Mouse (Mus musculus): ENCODE measurements around the gene Ccdc120. TPM values are rescaled to one million over a fixed set of nuclear protein-coding genes. Genes with fewer than 3 reads are reported as not detected.
"Not testable (repeated sequence)": the region's sequence is repeated elsewhere in the genome, so short reads cannot be mapped to it uniquely, and the experiment has no call there.

Gene Ccdc120
- polyA plus RNA-seq, 1 experiment from 2014 or later: 8.2 TPM

DNA sequence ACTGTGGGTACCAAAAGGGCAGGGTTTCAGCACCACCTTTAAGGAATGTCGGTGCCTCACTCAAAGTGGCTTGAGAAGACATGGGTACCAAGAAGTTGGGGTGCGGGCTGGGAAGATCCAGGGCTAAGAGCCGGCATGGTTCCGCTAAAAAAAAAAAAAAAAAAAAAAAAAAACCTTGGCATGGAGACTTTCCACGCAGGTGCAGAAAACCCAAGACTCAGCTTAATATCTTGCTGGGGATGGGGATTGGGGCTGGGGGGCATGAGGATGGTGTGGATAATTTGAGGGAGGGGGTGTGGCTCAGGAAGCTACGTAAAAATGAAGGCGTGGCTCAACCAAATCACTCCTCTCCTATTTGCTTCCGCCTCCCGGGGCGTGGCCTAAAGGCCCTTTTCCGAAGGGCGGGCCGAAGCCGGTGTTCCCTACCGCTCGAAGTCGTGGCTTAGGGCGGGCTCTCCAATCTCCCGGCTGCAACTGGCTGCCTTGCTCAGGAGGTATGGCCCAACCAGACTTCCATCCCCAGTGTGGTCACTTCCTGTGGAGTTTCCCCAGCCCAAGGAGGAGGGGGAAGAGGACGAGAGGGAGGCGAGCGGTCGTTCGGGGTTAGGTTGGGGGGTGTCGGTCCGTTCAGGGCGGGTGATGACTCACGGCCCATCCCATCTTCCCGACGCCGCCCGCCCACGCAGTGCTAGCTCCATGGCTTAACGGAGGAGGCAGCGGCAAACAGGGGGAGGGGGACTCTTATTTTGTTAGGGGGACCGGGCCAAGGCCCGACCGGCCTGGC, 11.6 kb upstream of the Ccdc120 start, which contains the start of gene Tfe3:
Tfe3 (plus strand) TSS at position 424 of the 784 bp plus-strand sequence.
- DNase-seq (ENCODE audit: low spot score): peak; percentile 82

DNA sequence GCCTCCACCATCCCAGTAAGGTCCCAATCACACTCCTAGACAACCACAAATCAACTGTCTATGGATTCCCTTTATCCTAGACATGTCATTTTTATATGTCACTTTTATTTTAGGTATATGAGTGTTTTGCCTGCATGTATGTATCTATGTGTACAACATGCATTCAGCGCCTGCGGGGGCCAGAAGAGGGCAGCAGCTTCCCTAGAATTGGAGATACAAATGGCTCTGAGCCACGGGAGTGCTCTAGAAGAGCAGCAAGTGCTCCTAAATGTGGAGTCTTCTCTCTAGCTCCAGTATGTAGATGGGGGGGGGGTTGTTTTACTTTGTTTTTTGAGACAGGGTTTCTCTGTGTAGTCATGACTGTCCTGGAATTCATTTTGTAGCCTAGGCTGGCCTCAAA, 2.9 kb upstream of the Ccdc120 start:
- not testable (repeated sequence) for DNase-seq (ENCODE audit: low spot score)

DNA sequence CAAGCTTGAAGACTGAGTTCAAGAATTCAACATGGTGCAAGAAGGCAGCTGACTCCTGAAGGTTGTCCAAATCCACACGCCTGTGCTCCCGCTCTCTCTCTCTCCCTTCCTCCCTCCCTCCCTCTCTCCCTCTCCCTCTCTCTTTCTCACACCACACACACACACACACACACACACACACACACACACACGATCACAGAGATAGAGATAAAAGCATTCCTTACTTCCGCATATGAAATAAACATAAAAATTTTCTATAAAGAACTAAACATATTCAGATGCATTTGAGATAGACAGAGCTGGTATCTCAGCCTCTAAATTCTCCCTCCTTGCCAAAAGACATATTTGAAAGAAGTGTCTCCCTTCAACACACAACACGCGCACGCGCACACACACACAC, 5.3 kb downstream of the Ccdc120 start:
- DNase-seq (ENCODE audit: low spot score): no peak

DNA sequence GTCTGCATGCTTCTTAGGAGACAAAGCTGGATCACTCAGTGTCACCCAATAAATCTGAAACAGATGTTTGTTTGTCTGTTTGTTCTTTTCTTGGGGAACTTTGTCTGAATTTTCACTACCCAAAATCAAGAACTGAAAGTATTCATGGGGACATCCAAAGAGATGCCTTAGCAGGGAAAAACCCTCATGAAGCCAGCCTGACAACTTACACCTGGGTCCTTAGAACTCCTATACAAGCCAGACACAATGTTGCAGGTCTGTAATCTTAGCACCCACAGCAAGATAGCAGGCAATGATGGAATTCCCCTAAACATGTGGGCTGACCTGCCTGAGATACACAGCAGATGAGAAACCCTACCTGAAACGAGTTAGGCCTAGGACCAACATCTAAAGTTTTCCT, 5.8 kb downstream of the Ccdc120 start:
- DNase-seq (ENCODE audit: low spot score): no peak

GRCm38 (mm10) chrX:7743470-7743869, 7.2 kb downstream of the Ccdc120 start:
- no peak for DNase-seq (ENCODE audit: low spot score)

GRCm38 (mm10) chrX:7741103-7741502, 9.6 kb downstream of the Ccdc120 start:
- no peak for DNase-seq (ENCODE audit: low spot score)

DNA sequence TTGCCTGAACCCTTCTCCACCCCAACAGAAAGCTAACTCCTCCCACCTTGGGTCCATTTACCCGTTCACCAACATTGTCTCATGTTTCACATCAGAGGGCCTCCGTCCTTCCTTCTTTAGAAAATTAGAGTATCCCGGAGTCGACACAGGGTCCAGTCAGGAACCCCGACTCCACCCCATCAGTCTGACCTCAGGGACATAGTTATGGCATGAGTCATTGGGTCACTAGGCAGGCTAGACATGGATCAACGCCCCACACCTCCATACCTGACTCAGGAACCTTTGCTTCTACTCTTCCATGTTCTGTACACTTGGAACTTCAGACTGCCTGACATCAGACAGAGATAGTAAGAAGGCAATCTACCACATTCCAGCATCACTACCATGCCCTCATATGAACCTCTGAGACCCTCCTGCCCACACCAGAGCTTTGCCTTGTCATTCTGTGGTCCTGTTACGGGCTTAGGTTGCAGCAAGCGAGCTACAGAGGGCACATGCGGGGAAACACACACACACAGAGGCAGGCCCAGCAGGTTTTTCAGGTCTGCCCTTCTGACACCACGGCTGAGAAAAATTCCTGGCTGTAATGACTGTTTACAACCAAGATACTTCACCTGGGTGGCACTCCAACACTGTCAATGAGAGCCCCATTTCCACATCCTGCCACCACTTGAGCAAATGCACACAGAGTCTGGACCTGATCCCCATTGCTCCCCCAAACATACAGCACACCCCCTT, 10.5 kb downstream of the Ccdc120 start:
- DNase-seq (ENCODE audit: low spot score): no peak

DNA sequence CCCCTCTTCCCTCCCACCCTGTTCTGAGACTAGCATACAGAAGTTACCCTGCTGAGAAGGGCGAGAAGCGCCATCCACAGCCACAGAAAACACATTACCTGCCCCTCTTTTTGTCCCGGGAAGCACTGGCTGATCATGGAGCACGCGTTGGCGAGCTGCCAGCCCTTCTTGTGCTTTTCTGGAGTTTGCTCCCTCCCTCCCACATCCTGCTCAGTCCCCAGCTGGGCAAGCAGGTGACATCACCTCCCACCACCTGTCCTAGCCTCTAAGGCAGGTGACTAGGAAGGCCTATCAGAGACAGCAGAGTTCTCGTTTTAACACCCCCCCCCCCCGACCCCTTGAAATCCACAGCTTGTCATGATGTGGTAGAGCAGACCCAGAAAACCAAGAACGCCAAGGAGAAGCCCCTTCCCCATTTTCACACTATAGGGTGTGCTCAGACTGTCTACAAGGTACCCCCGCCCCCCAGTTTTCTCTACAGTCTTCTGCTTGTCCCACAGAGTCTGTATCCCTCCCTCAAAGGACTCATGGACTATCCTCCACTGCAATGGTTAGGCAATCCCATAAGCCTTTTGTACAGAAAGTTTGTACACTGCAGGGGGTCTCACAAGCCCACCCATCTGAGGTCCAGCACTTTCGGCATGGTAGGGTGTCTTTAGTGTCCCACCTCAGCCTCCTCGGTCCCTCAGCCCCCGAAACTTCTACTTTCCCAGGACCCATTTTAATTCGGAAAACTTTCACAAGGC, 11.2 kb downstream of the Ccdc120 start:
- DNase-seq (ENCODE audit: low spot score): no peak

GRCm38 (mm10) chrX:7733571-7734156, 17.0 kb downstream of the Ccdc120 start:
- DNase-seq (ENCODE audit: low spot score): peak; percentile 75

GRCm38 (mm10) chrX:7728922-7729265, 21.8 kb downstream of the Ccdc120 start:
- no peak for DNase-seq (ENCODE audit: low spot score)

- peak; percentile 78 for DNase-seq (ENCODE audit: low spot score)
Observed at GRCm38 (mm10) chrX:7728215-7728921, 22.3 kb downstream of the Ccdc120 start, which contains the start of gene Praf2. Gene Praf2 (plus strand): TSS chrX:7728439.

- DNase-seq (ENCODE audit: low spot score): no peak
Observed at GRCm38 (mm10) chrX:7727176-7727575, 23.5 kb downstream of the Ccdc120 start.

GRCm38 (mm10) chrX:7725841-7726240, 24.9 kb downstream of the Ccdc120 start:
- no peak for DNase-seq (ENCODE audit: low spot score)

DNA sequence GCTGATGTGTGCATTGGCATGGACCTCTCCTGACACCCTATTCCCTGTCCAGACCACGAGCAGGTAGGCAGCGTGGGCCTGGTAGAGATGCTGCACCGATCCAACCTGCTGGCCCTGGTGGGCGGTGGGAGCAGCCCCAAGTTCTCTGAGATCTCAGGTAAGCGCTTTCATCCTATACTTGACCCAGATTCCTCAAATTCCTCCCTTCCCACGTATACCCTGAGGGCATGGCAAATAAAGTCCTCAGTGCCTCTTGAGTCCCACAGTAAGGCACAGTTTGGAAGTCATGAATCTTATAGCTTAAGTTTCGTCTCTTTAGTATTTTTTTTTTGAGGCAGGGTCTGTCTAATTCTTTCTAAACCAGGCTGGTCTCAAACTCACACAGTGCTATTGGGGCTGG, 26.6 kb downstream of the Ccdc120 start:
- DNase-seq (ENCODE audit: low spot score): no peak

GRCm38 (mm10) chrX:7722691-7723090, 28.0 kb downstream of the Ccdc120 start:
- no peak for DNase-seq (ENCODE audit: low spot score)

- no peak for DNase-seq (ENCODE audit: low spot score)
Observed at GRCm38 (mm10) chrX:7722282-7722611, 28.5 kb downstream of the Ccdc120 start.

GRCm38 (mm10) chrX:7721514-7722281, 29.0 kb downstream of the Ccdc120 start, which contains the start of gene Gm45208:
Gene Gm45208 (plus strand): TSS chrX:7722245.
- DNase-seq (ENCODE audit: low spot score): peak; percentile 78

GRCm38 (mm10) chrX:7716058-7716457, 34.6 kb downstream of the Ccdc120 start:
- not testable (repeated sequence) for DNase-seq (ENCODE audit: low spot score)

- peak; percentile 92 for DNase-seq (ENCODE audit: low spot score)
Observed at GRCm38 (mm10) chrX:7714135-7714899, 36.4 kb downstream of the Ccdc120 start, which contains the start of gene Wdr45. Gene Wdr45 (plus strand): TSS chrX:7714333.

All from thymus, postnatal 0 days (tissue).